In the genomic region with DNA sequence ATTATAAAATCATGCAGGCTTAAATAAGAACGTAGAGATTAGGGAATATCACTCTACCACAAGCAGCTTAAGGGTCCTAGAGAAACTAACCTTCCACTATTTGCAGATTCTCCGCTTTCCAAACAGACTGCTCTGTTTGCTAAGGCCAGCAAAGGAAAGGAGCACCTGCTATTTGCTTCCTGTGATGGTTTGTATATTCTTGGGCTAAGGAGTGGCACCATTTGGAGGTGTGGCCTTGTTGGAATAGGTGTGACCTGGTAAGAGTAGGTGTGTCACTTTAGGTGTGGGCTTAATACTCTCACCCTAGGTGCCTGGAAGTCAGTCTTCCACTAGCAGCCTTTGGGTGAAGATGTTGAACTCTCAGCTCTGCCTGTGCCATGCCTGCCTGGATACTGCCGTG, we compare ENCODE assay signal across 30 mouse cellular contexts. TPM values are rescaled to one million over a fixed set of nuclear protein-coding genes. Genes with fewer than 3 reads are reported as not detected.
A peak's percentile ranks its signal among the peaks of the same experiment; 100 is the strongest.
DNase-seq lines count a peak whose midpoint lies in the region; ATAC-seq and TF ChIP-seq lines count a peak whose summit lies in the region.
"Had no signal": no experiment of that assay in that cellular context is flagged by ENCODE, and none has a peak within 500 bp of the region (broad histone marks: within the 10 kb centered on the region; RNA-seq: fewer than 3 reads in every experiment).

No protein-coding gene starts in this region.

- TF ChIP-seq CTCF in liver, embryonic 14.5 days (IDR thresholded peaks at IDR 0.05; ENCODE audit: low read depth), result no peak

- intact Hi-C loops in left cerebral cortex, postnatal 14 days (cut with DNase I), result loop anchor here (10.0 kb wide), 1 partner anchor 51 kb away; no protein-coding TSS in a partner anchor

- H3K4me1 ChIP-seq in erythroblast, embryonic 14.5 days (ENCODE audit: control insufficient read depth), result peaks cover 78% of the 10 kb centered on the region
- H3K4me1 ChIP-seq in liver, embryonic 14.5 days (replicated peaks; ENCODE audit: control insufficient read depth in 2 of 2, insufficient read depth in 2 of 2, low read length in 1 of 2), result peaks cover 29 to 37% of the 10 kb centered on the region in 2 experiments
- peaks cover 21% of the 10 kb centered on the region; the same call in 1 of the 2 replicates for H3K4me1 ChIP-seq in liver, embryonic 11.5 days (replicated peaks; ENCODE audit: control insufficient read depth, insufficient read depth, low read length)
- peaks cover 35% of the 10 kb centered on the region for H3K4me1 ChIP-seq in liver, embryonic 16.5 days (ENCODE audit: control insufficient read depth, low read depth, low read length)
- H3K4me1 ChIP-seq: embryonic facial prominence, embryonic 12.5 days; heart, embryonic 10.5 days had no signal

- DNase-seq in liver, embryonic 14.5 days (ENCODE audit: low read depth in 3 of 3, low spot score in 3 of 3), result no peak
- DNase-seq in liver, embryonic 11.5 days (ENCODE audit: low spot score), result no peak
- DNase-seq in right cerebral cortex, adult 2 months (ENCODE audit: low spot score in 2 of 2), result no peak
- no peak for DNase-seq in kidney, adult 8-10 months
- DNase-seq in left cerebral cortex, postnatal 14 days (ENCODE audit: low spot score in 2 of 2), result no peak
- DNase-seq: adrenal gland, adult 2 months; adrenal gland, postnatal 14 days; B cell, adult 2 months; cerebellum, adult 11 months; cerebellum, adult 2 months; cerebellum, adult 9-11 months; cerebellum, postnatal 25 days; gastrocnemius, postnatal 10 days; gastrocnemius, postnatal 36 days; heart, adult 2 months; heart, postnatal 14 days; heart, postnatal 4 days had no signal

- no peak overlapping the region for H3K27ac ChIP-seq in liver, embryonic 14.5 days
- H3K27ac ChIP-seq in liver, embryonic 11.5 days (ENCODE audit: low read depth, low read length), result no peak overlapping the region
- no peak overlapping the region for H3K27ac ChIP-seq in liver, embryonic 16.5 days (ENCODE audit: low read length)
- H3K27ac ChIP-seq: embryonic facial prominence, embryonic 12.5 days; embryonic facial prominence, embryonic 15.5 days; forebrain, embryonic 10.5 days; forebrain, embryonic 13.5 days; heart, adult 2 months; heart, embryonic 10.5 days; heart, embryonic 13.5 days; hindbrain, embryonic 15.5 days had no signal

- peak overlapping the region; percentile 38 for H3K4me2 ChIP-seq in liver, embryonic 14.5 days (ENCODE audit: low read depth)
- no peak overlapping the region for H3K4me2 ChIP-seq in liver, embryonic 11.5 days
- H3K4me2 ChIP-seq in liver, embryonic 16.5 days (ENCODE audit: low read depth, low read length), result peak overlapping the region; percentile 40
- H3K4me2 ChIP-seq: embryonic facial prominence, embryonic 12.5 days; embryonic facial prominence, embryonic 15.5 days; forebrain, embryonic 13.5 days; heart, embryonic 13.5 days; hindbrain, embryonic 15.5 days had no signal

- no peak for ATAC-seq in erythroblast, adult 5-6 weeks (replicated peaks; ENCODE audit: low FRiP score, poor library complexity, severe bottlenecking)
- no peak for ATAC-seq in liver, embryonic 14.5 days (ENCODE audit: insufficient read depth)
- no peak for ATAC-seq in liver, embryonic 11.5 days (replicated peaks; ENCODE audit: low FRiP score)
- ATAC-seq in liver, embryonic 16.5 days (ENCODE audit: low read depth), result peak; percentile 48; the same call in 1 of the 2 replicates
- ATAC-seq: forebrain, embryonic 13.5 days; forebrain, embryonic 16.5 days had no signal

- TF ChIP-seq EP300 in liver, embryonic 14.5 days (IDR thresholded peaks at IDR 0.05; ENCODE audit: low read depth), result no peak

- WGBS in liver, embryonic 14.5 days (ENCODE audit: insufficient replicate concordance), result 71% methylated on average over 3 of the region's 3 CpGs
- WGBS in liver, embryonic 11.5 days, result 75% methylated on average over 3 of the region's 3 CpGs
- 69% methylated on average over 3 of the region's 3 CpGs for WGBS in liver, embryonic 16.5 days (ENCODE audit: insufficient replicate concordance)

- H3K36me3 ChIP-seq in erythroblast, embryonic 14.5 days (ENCODE audit: control insufficient read depth), result peaks cover 96% of the 10 kb centered on the region
- no peaks in the 10 kb centered on the region for H3K36me3 ChIP-seq in liver, embryonic 14.5 days (replicated peaks; ENCODE audit: control insufficient read depth, insufficient read depth, low read depth)
- H3K36me3 ChIP-seq in liver, embryonic 11.5 days (ENCODE audit: control insufficient read depth, insufficient read depth, low read length), result no peaks in the 10 kb centered on the region
- H3K36me3 ChIP-seq in liver, embryonic 16.5 days (ENCODE audit: control insufficient read depth, insufficient read depth), result no peaks in the 10 kb centered on the region
- H3K36me3 ChIP-seq: embryonic facial prominence, embryonic 12.5 days; embryonic facial prominence, embryonic 15.5 days; forebrain, embryonic 10.5 days; heart, embryonic 10.5 days; heart, embryonic 13.5 days; hindbrain, embryonic 15.5 days had no signal

- H3K9ac ChIP-seq in liver, embryonic 14.5 days (replicated peaks), result no peak overlapping the region; the same call in 1 of the 2 replicates
- no peak overlapping the region for H3K9ac ChIP-seq in liver, embryonic 11.5 days (ENCODE audit: low read depth, low read length)
- H3K9ac ChIP-seq in liver, embryonic 16.5 days (ENCODE audit: low read depth, low read length), result no peak overlapping the region
- H3K9ac ChIP-seq: embryonic facial prominence, embryonic 12.5 days; embryonic facial prominence, embryonic 15.5 days; forebrain, embryonic 13.5 days; heart, embryonic 13.5 days; hindbrain, embryonic 15.5 days had no signal

- H3K9me3 ChIP-seq in erythroblast, embryonic 14.5 days (ENCODE audit: control insufficient read depth, low read length), result peaks cover 5% of the 10 kb centered on the region; the same call in 1 of the 2 replicates
- no peaks in the 10 kb centered on the region for H3K9me3 ChIP-seq in liver, embryonic 14.5 days (ENCODE audit: control insufficient read depth, low read length)
- H3K9me3 ChIP-seq in liver, embryonic 11.5 days (ENCODE audit: control insufficient read depth, low read length), result no peaks in the 10 kb centered on the region
- H3K9me3 ChIP-seq in liver, embryonic 16.5 days (replicated peaks; ENCODE audit: control insufficient read depth, low read length), result no peaks in the 10 kb centered on the region
- H3K9me3 ChIP-seq: embryonic facial prominence, embryonic 12.5 days; embryonic facial prominence, embryonic 15.5 days; forebrain, embryonic 10.5 days; forebrain, embryonic 13.5 days; G1E; heart, embryonic 10.5 days; heart, embryonic 13.5 days; hindbrain, embryonic 15.5 days had no signal

- H3K27me3 ChIP-seq in erythroblast, embryonic 14.5 days (ENCODE audit: control insufficient read depth), result no peaks in the 10 kb centered on the region
- no peaks in the 10 kb centered on the region for H3K27me3 ChIP-seq in liver, embryonic 14.5 days (ENCODE audit: control insufficient read depth, insufficient read depth, low read length)
- no peaks in the 10 kb centered on the region for H3K27me3 ChIP-seq in liver, embryonic 11.5 days (replicated peaks; ENCODE audit: control insufficient read depth, insufficient read depth, low read length)
- H3K27me3 ChIP-seq in liver, embryonic 16.5 days (ENCODE audit: control insufficient read depth, insufficient read depth, low read depth, low read length), result no peaks in the 10 kb centered on the region
- H3K27me3 ChIP-seq: CH12.LX; embryonic facial prominence, embryonic 12.5 days; embryonic facial prominence, embryonic 15.5 days; heart, embryonic 13.5 days; hindbrain, embryonic 15.5 days had no signal

- peak overlapping the region; percentile 48 for H3K4me3 ChIP-seq in erythroblast, embryonic 14.5 days (replicated peaks)
- peak overlapping the region in 1 of 2 experiments; percentile 6; a peak in 1 of 4 replicates for H3K4me3 ChIP-seq in liver, embryonic 14.5 days (ENCODE audit: insufficient read depth in 1 of 2, low read depth in 2 of 2, low read length in 2 of 2)
- H3K4me3 ChIP-seq in liver, embryonic 11.5 days (ENCODE audit: low read depth, low read length), result no peak overlapping the region
- peak overlapping the region; percentile 29 for H3K4me3 ChIP-seq in liver, embryonic 16.5 days (ENCODE audit: low read depth, low read length)
- H3K4me3 ChIP-seq: embryonic facial prominence, embryonic 12.5 days; embryonic facial prominence, embryonic 15.5 days; forebrain, embryonic 10.5 days; forebrain, embryonic 13.5 days; heart, adult 2 months; heart, embryonic 10.5 days; heart, embryonic 13.5 days; hindbrain, embryonic 15.5 days had no signal

RNA-seq across cellular contexts. Expression of a gene that starts 34.6 kb away (rescaled TPM):
- polyA plus RNA-seq in erythroblast, embryonic 14.5 days (2012), result 0.17 and 0.41 TPM in 2 replicates
- 21.7 and 27.5 TPM in 2 replicates for total RNA-seq in erythroblast, adult 5-6 weeks (2015; ENCODE audit: low replicate concordance)
- total RNA-seq in erythroblast, adult 5-6 weeks (2017; ENCODE audit: low replicate concordance), result 26.2 and 35.1 TPM in 2 replicates
- polyA plus RNA-seq in liver, embryonic 14.5 days (2012; rRNA removed), result 7.2 and 10.5 TPM in 2 replicates
- polyA plus RNA-seq in liver, embryonic 14.5 days (2014; fragmentation: Nextera tagmentation; extraction: Ambion mirVana), result 12.9 and 15.1 TPM in 2 replicates
- 23.1 and 23.7 TPM in 2 replicates for polyA plus RNA-seq in liver, embryonic 11.5 days (2014; fragmentation: Nextera tagmentation; extraction: Ambion mirVana)
- polyA plus RNA-seq in liver, embryonic 16.5 days (2015; fragmentation: Nextera tagmentation; extraction: Ambion mirVana), result 8.3 and 8.7 TPM in 2 replicates
- 100 to 1,000 TPM; 189 to 193 TPM for total RNA-seq in left cerebral cortex, postnatal 14 days (2021)

RNA-seq across cellular contexts. Expression of a gene that starts 44.6 kb away (rescaled TPM):
- 0.09 and 0.16 TPM in 2 replicates for polyA plus RNA-seq in erythroblast, embryonic 14.5 days (2012)
- total RNA-seq in erythroblast, adult 5-6 weeks (2015; ENCODE audit: low replicate concordance), result 0.42 TPM in 1 of 2 replicates, not detected in the other
- total RNA-seq in erythroblast, adult 5-6 weeks (2017; ENCODE audit: low replicate concordance), result 1.2 and 4.2 TPM in 2 replicates
- polyA plus RNA-seq in liver, embryonic 14.5 days (2012; rRNA removed), result 0.02 and 0.06 TPM in 2 replicates
- polyA plus RNA-seq in liver, embryonic 14.5 days (2014; fragmentation: Nextera tagmentation; extraction: Ambion mirVana), result 0.11 TPM in 1 of 2 replicates, not detected in the other
- polyA plus RNA-seq in liver, embryonic 11.5 days (2014; fragmentation: Nextera tagmentation; extraction: Ambion mirVana), result 0.11 and 0.12 TPM in 2 replicates
- polyA plus RNA-seq in liver, embryonic 16.5 days (2015; fragmentation: Nextera tagmentation; extraction: Ambion mirVana), result 0.07 TPM in 1 of 2 replicates, not detected in the other
- total RNA-seq in left cerebral cortex, postnatal 14 days (2021), result 10 to 100 TPM; 14.9 to 21.5 TPM
